Mouse (Mus musculus) liver, postnatal 0 days (tissue): ENCODE data around the gene Hal. TPM values are rescaled to one million over a fixed set of nuclear protein-coding genes. Genes with fewer than 3 reads are reported as not detected.

ENCODE experiments used
- ATAC-seq: fragments of 200-750 bp; cut with Nextera tagmentation; 2 replicates; pipeline ENCODE4 v1.8.0; 2017; ENCODE audit warnings: mild to moderate bottlenecking, moderate library complexity
- DNase-seq: peaks from one replicate; pipeline ENCODE4 v3.0.0-alpha.2; 2016
- H3K27ac ChIP-seq: fragments of 300-500 bp; sonication (generic); 2 replicates; pipeline ENCODE4 v1.5.1; 2014; ENCODE audit warnings: antibody characterized with exemption, moderate library complexity, mild to moderate bottlenecking, low read depth
- H3K27me3 ChIP-seq: fragments of 300-500 bp; sonication (generic); 2 replicates; pipeline ENCODE4 v1.6.1; 2014; ENCODE audit warnings: low read length, control low read depth, mixed read lengths; ENCODE audit not compliant: insufficient read depth
- H3K36me3 ChIP-seq: fragments of 300-500 bp; sonication (generic); replicated peaks from 2 replicates; pipeline ENCODE4 v1.6.1; 2014; ENCODE audit warnings: mild to moderate bottlenecking, control low read depth, low read length, moderate library complexity, mixed read lengths; ENCODE audit not compliant: insufficient read depth
- H3K4me1 ChIP-seq: fragments of 300-500 bp; sonication (generic); 2 replicates; pipeline ENCODE4 v1.6.1; 2014; ENCODE audit warnings: antibody characterized with exemption, mild to moderate bottlenecking, control low read depth; ENCODE audit not compliant: insufficient read depth
- H3K4me2 ChIP-seq: fragments of 300-500 bp; sonication (generic); 2 replicates; pipeline ENCODE4 v1.6.1; 2014; ENCODE audit warnings: low read depth, mild to moderate bottlenecking, low read length, moderate library complexity, mixed read lengths
- H3K4me3 ChIP-seq: fragments of 300-500 bp; sonication (generic); 2 replicates; pipeline ENCODE4 v1.5.1; 2014; ENCODE audit warnings: low read depth, low read length
- H3K9ac ChIP-seq: fragments of 300-500 bp; sonication (generic); replicated peaks from 2 replicates; pipeline ENCODE4 v1.6.1; 2014; ENCODE audit warnings: mild to moderate bottlenecking, moderate library complexity
- H3K9me3 ChIP-seq: fragments of 300-500 bp; sonication (generic); 2 replicates; pipeline ENCODE4 v1.6.1; 2016; ENCODE audit warnings: mild to moderate bottlenecking, control low read depth, low read length, mixed read lengths
- CTCF ChIP-seq: sonication (generic); IDR thresholded peaks from 2 replicates; pipeline ENCODE4 v1.5.1; 2016; ENCODE audit warnings: antibody characterized with exemption, low read depth
- EP300 ChIP-seq: IDR thresholded peaks from 2 replicates; pipeline ENCODE4 v1.6.1; 2016; ENCODE audit warnings: antibody characterized with exemption, low read depth, mild to moderate bottlenecking
- WGBS: fragments of 180-500 bp; shearing (Covaris S2); extraction: QIAGEN DNeasy Blood & Tissue Kit; methylation state at CpG from one replicate; pipeline ENCODE4 v1.1.7; 2014; ENCODE audit not compliant: insufficient replicate concordance; 5-methylcytosine and 5-hydroxymethylcytosine counted together
- polyA plus RNA-seq: library from polyadenylated mRNA; unstranded; fragments of >200 nt; fragmentation: Nextera tagmentation; extraction: Ambion mirVana; gene quantifications from 2 replicates; pipeline ENCODE4 v1.2.1, GENCODE M21; 2015

Hal gene
- polyA plus RNA-seq, 1 experiment from 2014 or later = 30.0 TPM

- no peak overlapping the region for H3K4me3 ChIP-seq
- H3K36me3 ChIP-seq = peaks cover 2% of the 10 kb centered on the region; the same call in 1 of the 2 replicates
- no peak overlapping the region for H3K9ac ChIP-seq
- H3K4me1 ChIP-seq = no peaks in the 10 kb centered on the region
- 80% methylated on average over 7 of the region's 7 CpGs for WGBS
- TF ChIP-seq EP300 (no peak), CTCF (no peak)
- no peak for DNase-seq
- ATAC-seq = no peak
- no peak overlapping the region for H3K4me2 ChIP-seq
- H3K9me3 ChIP-seq = no peaks in the 10 kb centered on the region
- no peak overlapping the region for H3K27ac ChIP-seq
- H3K27me3 ChIP-seq = no peaks in the 10 kb centered on the region
Observed at GRCm38 (mm10) chr10:93508383-93508970, 19.9 kb downstream of the Hal start.

DNA sequence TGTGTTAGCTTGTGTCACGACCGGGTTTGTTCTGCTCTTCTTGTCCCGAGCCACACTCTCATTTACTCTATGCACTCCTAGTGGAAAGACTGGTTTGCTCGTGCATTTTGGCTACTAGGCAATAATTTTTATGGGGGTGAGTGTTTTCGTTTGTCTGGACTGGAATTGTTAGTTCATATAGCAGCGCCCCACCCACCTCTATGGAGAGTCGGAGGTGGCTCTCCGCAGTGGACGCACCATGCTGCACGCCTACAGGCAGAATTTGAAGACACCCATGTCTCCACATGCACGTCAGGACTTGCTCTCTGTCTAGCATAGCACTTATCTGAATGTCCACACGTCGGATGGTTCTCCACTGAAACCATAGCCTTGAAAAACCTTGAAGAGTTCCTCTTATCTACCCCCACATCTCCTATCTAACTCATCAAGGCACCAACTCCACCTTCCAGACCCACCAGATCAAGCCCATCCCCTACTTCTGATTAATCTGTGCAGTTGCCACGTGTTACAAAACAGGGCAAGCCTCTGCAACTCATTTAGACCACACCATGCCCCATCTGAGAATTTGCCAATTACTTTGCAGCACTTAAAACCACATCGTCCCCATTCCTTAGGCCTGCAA, 21.1 kb downstream of the Hal start:
- 77% methylated on average over 15 of the region's 15 CpGs for WGBS
- Histone ChIP-seq H3K27ac (no peak overlapping the region), H3K36me3 (peaks cover 2% of the 10 kb centered on the region; the same call in 1 of the 2 replicates), H3K9ac (no peak overlapping the region), H3K4me2 (no peak overlapping the region), H3K4me1 (no peaks in the 10 kb centered on the region), H3K9me3 (no peaks in the 10 kb centered on the region), H3K27me3 (no peaks in the 10 kb centered on the region), H3K4me3 (no peak overlapping the region)
- ATAC-seq (no peak), DNase-seq (no peak)
- TF ChIP-seq CTCF = no peak
- TF ChIP-seq EP300 = no peak

DNA sequence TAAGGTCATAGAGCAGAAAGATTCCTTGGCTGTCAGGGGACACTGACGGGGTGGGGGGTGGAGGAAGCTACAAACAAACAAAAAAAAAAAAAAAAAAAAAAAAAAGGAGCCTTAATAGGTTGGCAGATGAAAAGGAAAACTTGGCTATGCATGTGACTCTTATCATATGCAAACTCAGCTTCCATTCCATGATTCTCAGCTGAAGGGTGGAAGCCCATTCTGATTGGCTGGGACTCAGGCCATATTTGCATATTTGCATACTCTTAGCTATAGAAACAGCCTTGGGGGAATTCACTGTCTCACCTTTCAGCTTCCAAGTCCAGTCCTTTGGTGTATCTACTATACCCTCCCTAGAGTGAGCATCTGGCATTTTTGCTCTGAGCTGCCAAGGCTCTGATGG, 26.9 kb downstream of the Hal start:
- DNase-seq (peak; percentile 41), ATAC-seq (no peak; the same call in 1 of the 2 replicates)
- Histone ChIP-seq H3K9ac (no peak overlapping the region), H3K4me3 (no peak overlapping the region), H3K4me2 (no peak overlapping the region), H3K36me3 (0 out of 2 replicates have a peak, but pooled peaks cover 5% of the 10 kb centered on the region), H3K4me1 (0 out of 2 replicates have a peak, but pooled peaks cover 4% of the 10 kb centered on the region), H3K27me3 (no peaks in the 10 kb centered on the region), H3K27ac (peak overlapping the region; percentile 84), H3K9me3 (no peaks in the 10 kb centered on the region)
- no peak for TF ChIP-seq CTCF
- TF ChIP-seq EP300 = no peak
- WGBS = 19% methylated on average over 1 of the region's 1 CpGs

GRCm38 (mm10) chr10:93515927-93516326, 27.4 kb downstream of the Hal start:
- no peaks in the 10 kb centered on the region for H3K27me3 ChIP-seq
- no peaks in the 10 kb centered on the region for H3K9me3 ChIP-seq
- WGBS = 66% methylated on average over 12 of the region's 12 CpGs
- H3K9ac ChIP-seq = no peak overlapping the region
- peak overlapping the region; percentile 10; the same call in 1 of the 2 replicates for H3K4me2 ChIP-seq
- peak; percentile 81 for ATAC-seq
- no peak overlapping the region for H3K4me3 ChIP-seq
- DNase-seq = no peak
- peak; percentile 57; the same call in 1 of the 2 replicates for TF ChIP-seq EP300
- TF ChIP-seq CTCF = no peak
- peak overlapping the region; percentile 84 for H3K27ac ChIP-seq
- H3K4me1 ChIP-seq = peaks cover 5% of the 10 kb centered on the region
- H3K36me3 ChIP-seq = 0 out of 2 replicates have a peak, but pooled peaks cover 4% of the 10 kb centered on the region

DNA sequence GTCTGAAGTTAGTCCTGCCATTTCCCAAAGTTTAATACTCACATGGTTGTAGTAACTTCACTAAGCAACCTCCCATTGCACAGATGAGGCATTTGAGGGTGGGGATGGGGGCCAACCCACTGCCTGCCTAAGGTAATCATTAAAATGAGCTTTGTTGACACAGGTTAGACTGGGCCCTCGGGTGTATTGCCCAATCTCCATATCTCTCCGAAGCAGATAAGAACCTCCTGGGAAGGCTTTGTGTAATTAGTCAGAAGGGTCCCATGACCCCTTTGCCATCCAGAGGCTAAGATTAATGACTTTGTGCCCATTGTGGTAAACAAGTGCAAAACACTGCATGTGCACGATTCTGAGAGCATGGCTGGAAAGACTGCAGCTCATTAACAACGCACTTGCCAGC, 29.2 kb downstream of the Hal start:
- Histone ChIP-seq H3K9me3 (no peaks in the 10 kb centered on the region), H3K4me2 (no peak overlapping the region), H3K36me3 (0 out of 2 replicates have a peak, but pooled peaks cover 3% of the 10 kb centered on the region), H3K9ac (no peak overlapping the region), H3K4me1 (peaks cover 10% of the 10 kb centered on the region), H3K27ac (peak overlapping the region; percentile 42; the same call in 1 of the 2 replicates), H3K27me3 (no peaks in the 10 kb centered on the region), H3K4me3 (no peak overlapping the region)
- DNase-seq = peak; percentile 26
- WGBS = 30% methylated on average over 4 of the region's 4 CpGs
- ATAC-seq = peak; percentile 66
- TF ChIP-seq EP300 = peak; percentile 37; the same call in 1 of the 2 replicates
- no peak for TF ChIP-seq CTCF

GRCm38 (mm10) chr10:93518186-93518585, 29.6 kb downstream of the Hal start:
- ATAC-seq = no peak

More at GRCm38 (mm10) chr10:93518186-93518585, 29.6 kb downstream of the Hal start:
- Histone ChIP-seq H3K4me2 (no peak overlapping the region), H3K4me3 (no peak overlapping the region), H3K9ac (no peak overlapping the region), H3K27ac (peak overlapping the region; percentile 42; the same call in 1 of the 2 replicates), H3K27me3 (no peaks in the 10 kb centered on the region), H3K36me3 (0 out of 2 replicates have a peak, but pooled peaks cover 3% of the 10 kb centered on the region), H3K4me1 (peaks cover 10% of the 10 kb centered on the region), H3K9me3 (no peaks in the 10 kb centered on the region)
- DNase-seq = no peak
- WGBS = 65% methylated on average over 4 of the region's 4 CpGs
- TF ChIP-seq CTCF = no peak
- no peak for TF ChIP-seq EP300
